Mouse (Mus musculus): ENCODE data around the gene Gm21149. TPM values are rescaled to one million over a fixed set of nuclear protein-coding genes. Genes with fewer than 3 reads are reported as not detected.
"Not testable (repeated sequence)": the region's sequence is repeated elsewhere in the genome, so short reads cannot be mapped to it uniquely, and the experiment has no call there.

The Gm21149 gene
- total RNA-seq, 4 experiments from 2014 or later: not detected

- not testable (repeated sequence) for DNase-seq (ENCODE audit: low spot score)
These were observed 12.8 kb downstream of the Gm21149 start for GRCm38 (mm10) chr5:15463561-15463960.

- DNase-seq (ENCODE audit: low spot score): not testable (repeated sequence)
These were observed 14.7 kb downstream of the Gm21149 start for GRCm38 (mm10) chr5:15461613-15462012.

- not testable (repeated sequence) for DNase-seq (ENCODE audit: low spot score)
These were observed 18.3 kb downstream of the Gm21149 start for GRCm38 (mm10) chr5:15457865-15458571.

Other genes starting within 250 kb of the Gm21149 start
- gene Gm21190, start 52.7 kb upstream of the Gm21149 start, total RNA-seq (2022): not detected
- gene Gm21083, start 100.8 kb upstream of the Gm21149 start, total RNA-seq (2022): not detected
- under 1 TPM in 1 of 4 experiments, not detected in 3; 0.33 TPM for gene Speer4d, start 142.5 kb upstream of the Gm21149 start, total RNA-seq (2022)
- gene 4930572O03Rik, start 180.5 kb upstream of the Gm21149 start, total RNA-seq (2022): not detected
- gene Speer4c, start 237.7 kb upstream of the Gm21149 start, total RNA-seq (2022): not detected

Data from heart, adult 8-10 months (tissue).